Mouse (Mus musculus): Measurements from ENCODE around the gene Ccdc171.

Gene Ccdc171

GRCm38 (mm10) chr4:83794930-83795459 is 269.6 kb downstream of the Ccdc171 start:
- DNase-seq (ENCODE audit: low spot score), result no peak

GRCm38 (mm10) chr4:83797976-83798375 is 272.6 kb downstream of the Ccdc171 start:
- DNase-seq (ENCODE audit: low spot score), result no peak

GRCm38 (mm10) chr4:83798674-83799430 is 273.5 kb downstream of the Ccdc171 start:
- peak; percentile 9 for DNase-seq (ENCODE audit: low spot score)

- no peak for DNase-seq (ENCODE audit: low spot score)
Measured at GRCm38 (mm10) chr4:83800402-83800801, 275.1 kb downstream of the Ccdc171 start.

- no peak for DNase-seq (ENCODE audit: low spot score)
Measured at GRCm38 (mm10) chr4:83816925-83817324, 291.6 kb downstream of the Ccdc171 start.

GRCm38 (mm10) chr4:83829718-83830459 is 304.5 kb downstream of the Ccdc171 start:
- no peak for DNase-seq (ENCODE audit: low spot score)

DNA sequence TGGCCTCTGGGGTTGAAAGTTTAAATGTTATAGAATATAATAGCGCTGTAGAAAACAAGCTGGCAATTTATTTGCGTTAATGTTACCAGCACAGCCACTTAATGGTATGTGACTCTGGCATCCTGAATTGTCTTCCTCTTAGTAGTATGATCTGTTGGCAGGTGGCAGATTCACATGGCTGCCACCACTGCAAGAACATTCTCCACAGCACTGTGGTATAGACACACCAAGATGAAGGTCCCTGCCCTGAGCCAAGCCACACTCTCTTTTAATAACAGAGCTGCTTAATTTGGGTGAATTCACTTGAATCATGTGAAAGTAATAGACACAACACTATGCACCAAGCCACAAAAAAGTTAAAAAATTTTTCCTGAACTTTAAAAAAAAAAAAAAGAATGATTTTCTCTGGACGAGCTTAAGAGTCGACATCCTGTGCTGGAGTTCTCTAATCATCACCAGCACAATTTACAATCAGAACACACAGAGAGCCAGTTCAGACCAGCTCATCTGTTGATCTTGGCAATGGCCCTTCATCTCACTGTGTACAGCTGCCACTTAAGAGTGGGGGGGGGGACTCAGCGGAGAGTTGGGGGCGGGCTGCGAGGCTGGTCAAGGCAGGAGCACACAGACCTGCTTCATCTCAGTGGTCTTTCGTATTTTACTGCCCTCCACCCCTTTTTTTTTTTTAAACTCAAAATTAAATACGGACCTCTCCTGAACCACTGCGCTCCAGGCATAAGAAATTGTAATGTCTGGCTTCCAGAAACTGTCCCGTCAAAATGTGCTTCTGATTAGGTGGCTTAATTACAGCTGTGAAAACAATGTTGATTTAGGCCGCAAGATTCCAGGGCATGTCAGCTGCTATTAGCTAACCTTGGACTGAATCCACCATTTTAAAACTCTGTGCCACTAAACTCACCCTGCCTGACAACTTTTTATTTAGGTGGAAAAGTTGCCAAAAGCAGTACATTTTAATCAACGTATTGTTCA is 305.8 kb downstream of the Ccdc171 start:
- DNase-seq (ENCODE audit: low spot score), result no peak

GRCm38 (mm10) chr4:83839077-83839476 is 313.7 kb downstream of the Ccdc171 start:
- DNase-seq (ENCODE audit: low spot score), result no peak

DNA sequence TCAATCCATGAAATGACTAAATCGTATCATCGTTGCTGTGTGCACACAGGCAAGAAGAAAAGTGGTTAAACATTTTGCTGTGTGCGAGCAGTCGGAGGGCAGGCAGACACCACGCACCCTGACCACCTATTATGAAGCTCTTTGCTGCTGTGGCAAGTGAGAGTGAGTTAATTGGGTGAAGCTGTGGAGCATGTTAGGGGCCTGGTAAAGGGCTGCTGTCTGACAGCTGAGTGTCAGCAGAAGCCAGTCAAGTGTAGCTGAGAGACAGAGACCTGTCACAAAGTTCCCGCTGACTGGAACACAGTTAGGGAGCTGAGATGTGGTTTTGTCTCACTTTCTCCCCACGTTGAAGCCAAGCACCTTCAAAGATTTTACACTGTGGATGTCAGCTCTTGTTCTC is 321.0 kb downstream of the Ccdc171 start:
- DNase-seq (ENCODE audit: low spot score), result no peak

DNA sequence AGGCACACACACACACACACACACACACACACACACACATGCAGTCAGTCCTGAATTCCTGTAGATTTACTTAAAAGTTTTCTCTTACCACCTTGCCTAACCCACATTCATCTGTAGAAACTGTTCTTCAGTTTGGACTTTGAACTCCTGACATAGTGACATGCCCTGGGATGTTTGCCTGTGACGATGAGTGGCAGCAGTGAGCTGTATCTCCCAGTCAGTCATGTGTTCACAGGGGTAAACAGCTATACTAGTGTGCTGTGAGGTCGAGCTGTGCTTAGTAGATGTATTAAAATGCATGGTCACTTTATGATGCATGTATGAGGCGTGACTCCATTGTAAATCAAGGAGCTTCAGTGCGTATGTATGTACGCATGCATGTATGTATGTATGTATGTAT is 328.5 kb downstream of the Ccdc171 start:
- no peak for DNase-seq (ENCODE audit: low spot score)

DNA sequence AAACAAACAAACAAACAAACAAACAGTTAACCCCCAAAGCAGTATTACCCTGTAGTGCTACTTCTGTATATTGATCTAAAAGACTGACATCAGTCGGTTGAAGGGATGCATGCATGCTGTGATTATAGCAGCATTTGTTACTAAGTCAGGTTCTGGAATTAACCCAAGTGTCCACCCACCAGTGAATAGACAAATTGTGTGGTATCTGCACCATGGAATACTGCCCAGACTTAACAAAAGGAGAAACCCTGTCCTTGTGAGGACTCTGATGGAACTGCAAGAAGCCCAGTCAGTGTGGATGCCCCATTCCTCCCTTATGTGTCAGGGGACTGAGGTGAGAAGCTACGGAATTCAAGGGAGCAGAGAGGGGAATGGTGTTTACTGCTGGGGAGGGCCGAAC is 336.4 kb downstream of the Ccdc171 start:
- no peak for DNase-seq (ENCODE audit: low spot score)

- no peak for DNase-seq (ENCODE audit: low spot score)
Measured at GRCm38 (mm10) chr4:83862295-83862694, 336.9 kb downstream of the Ccdc171 start.

DNA sequence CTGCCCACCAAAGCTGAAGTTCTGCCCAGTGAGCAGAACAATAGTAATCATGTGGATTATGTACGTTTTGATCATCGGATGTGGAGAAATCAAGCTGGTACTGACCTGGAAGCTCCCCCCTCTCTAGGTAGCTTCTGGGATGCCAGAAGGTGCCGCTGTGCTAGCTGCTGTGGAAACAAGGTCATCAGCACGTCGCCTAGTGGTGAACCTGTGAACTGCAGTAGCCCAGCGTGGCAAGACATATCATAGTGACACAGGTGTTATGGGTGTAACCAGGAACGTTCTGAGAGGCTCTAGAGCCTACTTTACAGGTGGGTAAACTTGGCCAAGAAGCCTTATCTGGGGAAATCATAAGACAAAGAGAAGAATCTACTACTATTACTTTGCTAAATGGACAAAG is 351.3 kb downstream of the Ccdc171 start:
- DNase-seq (ENCODE audit: low spot score), result no peak

DNA sequence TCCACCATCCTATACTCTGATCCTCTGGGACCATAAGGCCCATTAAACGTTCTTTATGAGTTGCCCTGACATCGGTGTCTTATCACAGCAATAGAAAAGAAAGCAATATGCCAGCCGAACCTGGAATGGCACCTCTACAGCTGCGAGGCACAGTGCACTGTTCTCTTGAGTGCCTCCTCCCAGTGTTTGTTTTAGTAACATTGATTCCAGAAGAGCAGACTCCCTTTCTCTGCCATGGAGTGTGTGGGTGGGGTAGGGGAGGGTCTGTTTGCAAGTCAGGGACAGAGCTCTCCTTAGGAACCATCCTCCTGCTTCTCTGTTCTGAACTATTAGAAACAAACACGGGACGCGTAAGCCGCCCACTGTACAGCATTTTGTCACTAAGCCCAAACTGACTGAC is 352.9 kb downstream of the Ccdc171 start:
- no peak for DNase-seq (ENCODE audit: low spot score)

GRCm38 (mm10) chr4:83888459-83889054 is 363.2 kb downstream of the Ccdc171 start:
- no peak for DNase-seq (ENCODE audit: low spot score)

DNA sequence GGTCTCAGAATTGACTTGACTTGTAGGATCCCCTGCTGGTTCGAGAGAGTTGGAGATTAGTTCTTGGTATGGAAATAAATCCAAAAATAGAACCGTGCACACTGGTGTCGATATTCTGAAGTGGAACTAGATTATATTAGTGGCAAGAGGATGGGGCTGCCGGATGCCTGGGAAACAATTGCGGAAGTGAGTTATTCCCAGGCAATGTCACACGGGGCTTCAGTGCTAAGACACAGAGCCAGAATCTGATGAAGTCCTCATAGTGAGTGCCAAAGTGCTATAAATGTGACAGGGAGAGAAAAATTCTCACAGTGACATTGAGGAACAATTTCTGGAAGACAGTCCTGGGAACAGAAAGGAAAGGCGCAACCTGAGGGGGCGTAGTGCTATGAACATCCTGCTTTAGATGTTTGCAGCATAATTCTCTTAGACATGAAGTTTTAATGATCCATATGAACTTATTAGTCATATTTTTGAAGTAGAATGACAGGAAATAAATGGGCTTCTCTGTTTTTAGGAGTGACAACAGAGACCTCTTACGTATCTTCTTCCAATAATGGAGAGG is 376.8 kb downstream of the Ccdc171 start:
- DNase-seq (ENCODE audit: low spot score), result no peak
